Mouse (Mus musculus) heart, postnatal 25 days (tissue): Measurements from ENCODE around the gene Plekha7. TPM values are rescaled to one million over a fixed set of nuclear protein-coding genes. Genes with fewer than 3 reads are reported as not detected.

ENCODE experiments used
- DNase-seq: peaks from one replicate; pipeline ENCODE4 v3.0.0; 2022; ENCODE audit warnings: low spot score
- intact Hi-C: fragments of 180-260 bp; cut with DNase I; formaldehyde crosslinking; loops from one replicate; pipeline ENCODE4 v1.15.1; 2025
- total RNA-seq, 2 experiments: library from RNA; stranded (reverse); gene quantifications; 2 replicates each; pipeline ENCODE4 v1.2.3; 2021

Gene Plekha7
- total RNA-seq, 2 experiments from 2014 or later, result 6.7 to 6.8 TPM

- intact Hi-C loops, result no loop called here
- DNase-seq, result no peak
These were observed 13.2 kb downstream of the Plekha7 start for GRCm38 (mm10) chr7:116294961-116295360.

GRCm38 (mm10) chr7:116292377-116292776, 15.8 kb downstream of the Plekha7 start:
- intact Hi-C loops, result no loop called here
- no peak for DNase-seq

GRCm38 (mm10) chr7:116290559-116290958, 17.6 kb downstream of the Plekha7 start:
- intact Hi-C loops, result no loop called here
- no peak for DNase-seq

- DNase-seq, result no peak
- intact Hi-C loops, result no loop called here
These were observed 19.2 kb downstream of the Plekha7 start for GRCm38 (mm10) chr7:116288996-116289395.

GRCm38 (mm10) chr7:116287959-116288358, 20.2 kb downstream of the Plekha7 start:
- intact Hi-C loops, result no loop called here
- no peak for DNase-seq

GRCm38 (mm10) chr7:116286611-116287355, 21.4 kb downstream of the Plekha7 start:
- no peak for DNase-seq
- intact Hi-C loops, result no loop called here

- intact Hi-C loops, result no loop called here
- DNase-seq, result no peak
These were observed 22.0 kb downstream of the Plekha7 start for GRCm38 (mm10) chr7:116286173-116286572.

- DNase-seq, result no peak
- intact Hi-C loops, result no loop called here
These were observed 23.0 kb downstream of the Plekha7 start for GRCm38 (mm10) chr7:116285216-116285615.

GRCm38 (mm10) chr7:116282755-116283154, 25.4 kb downstream of the Plekha7 start:
- intact Hi-C loops, result no loop called here
- no peak for DNase-seq

GRCm38 (mm10) chr7:116280126-116280525, 28.1 kb downstream of the Plekha7 start:
- no peak for DNase-seq
- intact Hi-C loops, result no loop called here

- DNase-seq, result no peak
- intact Hi-C loops, result no loop called here
These were observed 29.9 kb downstream of the Plekha7 start for GRCm38 (mm10) chr7:116278280-116278679.

- no peak for DNase-seq
- intact Hi-C loops, result no loop called here
These were observed 31.9 kb downstream of the Plekha7 start for GRCm38 (mm10) chr7:116276315-116276714.

- DNase-seq, result no peak
- intact Hi-C loops, result no loop called here
These were observed 35.1 kb downstream of the Plekha7 start for GRCm38 (mm10) chr7:116273111-116273510.

GRCm38 (mm10) chr7:116269501-116269995, 38.6 kb downstream of the Plekha7 start:
- DNase-seq, result no peak
- intact Hi-C loops, result no loop called here

GRCm38 (mm10) chr7:116268113-116268926, 39.9 kb downstream of the Plekha7 start:
- DNase-seq, result no peak
- intact Hi-C loops, result no loop called here

- intact Hi-C loops, result no loop called here
- no peak for DNase-seq
These were observed 44.9 kb downstream of the Plekha7 start for GRCm38 (mm10) chr7:116263281-116263680.

GRCm38 (mm10) chr7:116262508-116262907, 45.7 kb downstream of the Plekha7 start:
- no peak for DNase-seq
- intact Hi-C loops, result no loop called here

GRCm38 (mm10) chr7:116262101-116262500, 46.1 kb downstream of the Plekha7 start:
- DNase-seq, result no peak
- intact Hi-C loops, result no loop called here

- intact Hi-C loops, result no loop called here
These were observed 47.2 kb downstream of the Plekha7 start for GRCm38 (mm10) chr7:116260826-116261615.

GRCm38 (mm10) chr7:116258464-116259185, 49.6 kb downstream of the Plekha7 start:
- DNase-seq, result no peak
- intact Hi-C loops, result no loop called here

More at GRCm38 (mm10) chr7:116260826-116261615, 47.2 kb downstream of the Plekha7 start:
- no peak for DNase-seq
